Mouse (Mus musculus): Measurements from ENCODE around the gene Pdzd3. TPM values are rescaled to one million over a fixed set of nuclear protein-coding genes. Genes with fewer than 3 reads are reported as not detected.

Pdzd3 gene
- polyA plus RNA-seq, 1 experiment from 2014 or later = 0.13 TPM

DNA sequence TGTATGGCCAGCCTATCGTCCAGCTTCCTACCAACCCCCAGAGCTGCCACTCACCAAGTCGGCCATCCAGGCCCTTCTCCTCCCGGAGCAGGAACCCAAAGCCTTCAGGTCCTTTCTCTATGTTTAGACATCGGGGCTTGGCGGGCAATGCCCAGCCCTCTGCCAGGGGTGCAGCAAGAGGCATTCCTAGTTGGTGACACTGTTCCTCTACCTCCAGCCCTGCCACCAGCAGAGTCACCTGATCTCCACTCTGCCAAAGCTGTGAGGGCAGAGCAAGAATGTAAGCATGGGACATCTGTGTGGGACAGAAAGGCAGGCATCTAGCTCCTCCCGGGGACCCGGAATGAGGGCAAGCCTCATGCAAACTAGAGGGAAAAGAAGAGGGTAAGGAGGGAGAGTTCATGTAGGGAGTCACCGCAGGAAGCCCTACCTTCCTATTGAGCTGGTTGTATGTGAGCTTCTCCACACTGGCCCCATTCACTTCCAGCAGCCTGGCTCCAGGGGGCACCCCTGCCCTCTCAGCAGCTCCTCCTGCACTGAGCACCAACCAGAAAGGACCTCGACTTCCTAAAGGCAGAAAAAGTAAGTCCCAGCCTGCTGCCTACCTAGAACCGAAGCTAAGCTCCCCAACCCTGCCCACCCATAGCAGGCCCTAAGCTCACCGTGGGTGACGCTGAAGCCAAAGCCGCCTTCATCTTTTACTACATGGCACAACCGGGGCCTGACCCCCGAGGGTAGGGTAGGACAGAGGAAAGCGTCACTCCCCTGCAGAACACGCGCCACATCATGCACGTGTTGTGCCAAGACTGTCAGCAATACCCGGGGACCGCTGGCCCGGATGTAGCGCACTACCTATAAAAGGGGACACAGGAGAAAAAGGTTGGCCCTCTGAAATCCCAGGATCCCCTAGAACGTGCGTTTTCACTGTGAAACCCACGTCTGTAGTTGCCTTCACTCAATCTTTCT, 1.8 kb downstream of the Pdzd3 start:
- 0 out of 2 replicates have a peak overlapping the region, but pooled peaks have one; percentile 11 for H3K4me2 ChIP-seq (replicated peaks; ENCODE audit: low read depth)
- WGBS = 44% methylated on average over 26 of the region's 26 CpGs
- H3K27ac ChIP-seq (replicated peaks) = no peak overlapping the region
- H3K4me1 ChIP-seq (replicated peaks; ENCODE audit: control insufficient read depth, insufficient read depth) = no peaks in the 10 kb centered on the region
- ATAC-seq (ENCODE audit: low FRiP score, low TSS enrichment) (peak; percentile 84), DNase-seq (ENCODE audit: low spot score) (peak; percentile 80)
- H3K9me3 ChIP-seq (ENCODE audit: control insufficient read depth, low read length) = no peaks in the 10 kb centered on the region
- no peaks in the 10 kb centered on the region for H3K27me3 ChIP-seq (ENCODE audit: control insufficient read depth, insufficient read depth, low read length)
- no peak overlapping the region for H3K4me3 ChIP-seq (ENCODE audit: low read depth, low read length)
- H3K36me3 ChIP-seq (ENCODE audit: control insufficient read depth, insufficient read depth, low read length) = no peaks in the 10 kb centered on the region
- H3K9ac ChIP-seq (ENCODE audit: low read length) = no peak overlapping the region
- TF ChIP-seq EP300 (optimal IDR thresholded peaks at IDR 0.05) = no peak
- peak; percentile 82 for TF ChIP-seq CTCF (IDR thresholded peaks at IDR 0.05; ENCODE audit: low read depth)

DNA sequence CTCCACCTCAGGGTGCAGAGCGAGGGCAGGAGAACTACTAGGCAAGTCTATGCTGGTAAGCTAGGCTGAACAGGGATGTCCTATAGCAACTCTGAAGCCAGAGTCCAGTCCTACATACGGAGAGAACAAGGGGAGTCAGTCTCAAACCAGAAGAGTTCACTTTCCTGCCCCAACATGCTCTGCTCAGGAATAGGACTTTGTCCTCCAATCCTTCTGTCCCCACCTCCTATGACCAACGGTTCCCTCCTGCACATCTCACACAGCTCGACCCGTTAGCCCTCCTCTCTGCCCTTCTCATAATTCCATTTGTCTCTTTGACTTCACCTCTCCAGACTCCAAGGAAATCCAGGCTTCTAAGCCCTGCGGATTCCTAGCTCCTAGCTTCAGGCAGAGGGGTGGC, 3.4 kb downstream of the Pdzd3 start:
- 66% methylated on average over 6 of the region's 6 CpGs for WGBS
- Histone ChIP-seq H3K4me1 (replicated peaks; ENCODE audit: control insufficient read depth, insufficient read depth) (no peaks in the 10 kb centered on the region), H3K4me3 (ENCODE audit: low read depth, low read length) (no peak overlapping the region), H3K27ac (replicated peaks) (no peak overlapping the region), H3K27me3 (ENCODE audit: control insufficient read depth, insufficient read depth, low read length) (no peaks in the 10 kb centered on the region), H3K9me3 (ENCODE audit: control insufficient read depth, low read length) (no peaks in the 10 kb centered on the region), H3K4me2 (replicated peaks; ENCODE audit: low read depth) (no peak overlapping the region), H3K9ac (ENCODE audit: low read length) (no peak overlapping the region), H3K36me3 (ENCODE audit: control insufficient read depth, insufficient read depth, low read length) (no peaks in the 10 kb centered on the region)
- ATAC-seq (ENCODE audit: low FRiP score, low TSS enrichment) (no peak), DNase-seq (ENCODE audit: low spot score) (no peak)
- TF ChIP-seq EP300 (optimal IDR thresholded peaks at IDR 0.05) = no peak
- no peak for TF ChIP-seq CTCF (IDR thresholded peaks at IDR 0.05; ENCODE audit: low read depth)

DNA sequence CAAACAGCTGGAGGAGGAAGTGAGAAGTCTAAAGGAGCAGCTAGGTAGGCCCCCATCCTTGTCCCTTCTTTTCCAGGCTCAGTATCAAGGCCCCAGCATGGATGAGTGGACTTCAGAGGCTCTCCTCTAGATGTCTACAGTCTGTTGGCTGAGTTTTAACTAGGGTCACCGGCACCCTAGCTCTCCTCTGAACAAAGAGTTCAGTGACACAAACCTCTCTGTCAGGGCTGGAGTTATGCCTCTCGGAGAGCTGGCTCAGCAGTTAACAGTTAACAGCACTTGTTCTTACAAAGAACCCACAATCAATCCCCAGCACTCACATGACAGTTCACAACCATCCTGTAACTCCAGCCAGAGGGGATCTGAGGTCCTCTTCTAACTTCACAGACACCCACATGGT, 7.7 kb downstream of the Pdzd3 start:
- no peak overlapping the region for H3K4me3 ChIP-seq (ENCODE audit: low read depth, low read length)
- no peak for TF ChIP-seq CTCF (IDR thresholded peaks at IDR 0.05; ENCODE audit: low read depth)
- TF ChIP-seq EP300 (optimal IDR thresholded peaks at IDR 0.05) = no peak
- DNase-seq (ENCODE audit: low spot score) (no peak), ATAC-seq (ENCODE audit: low FRiP score, low TSS enrichment) (no peak)
- H3K27me3 ChIP-seq (ENCODE audit: control insufficient read depth, insufficient read depth, low read length) = no peaks in the 10 kb centered on the region
- H3K9me3 ChIP-seq (ENCODE audit: control insufficient read depth, low read length) = no peaks in the 10 kb centered on the region
- H3K36me3 ChIP-seq (ENCODE audit: control insufficient read depth, insufficient read depth, low read length) = no peaks in the 10 kb centered on the region
- no peaks in the 10 kb centered on the region for H3K4me1 ChIP-seq (replicated peaks; ENCODE audit: control insufficient read depth, insufficient read depth)
- WGBS = 52% methylated on average over 2 of the region's 2 CpGs
- no peak overlapping the region for H3K9ac ChIP-seq (ENCODE audit: low read length)
- no peak overlapping the region for H3K27ac ChIP-seq (replicated peaks)
- no peak overlapping the region for H3K4me2 ChIP-seq (replicated peaks; ENCODE audit: low read depth)

DNA sequence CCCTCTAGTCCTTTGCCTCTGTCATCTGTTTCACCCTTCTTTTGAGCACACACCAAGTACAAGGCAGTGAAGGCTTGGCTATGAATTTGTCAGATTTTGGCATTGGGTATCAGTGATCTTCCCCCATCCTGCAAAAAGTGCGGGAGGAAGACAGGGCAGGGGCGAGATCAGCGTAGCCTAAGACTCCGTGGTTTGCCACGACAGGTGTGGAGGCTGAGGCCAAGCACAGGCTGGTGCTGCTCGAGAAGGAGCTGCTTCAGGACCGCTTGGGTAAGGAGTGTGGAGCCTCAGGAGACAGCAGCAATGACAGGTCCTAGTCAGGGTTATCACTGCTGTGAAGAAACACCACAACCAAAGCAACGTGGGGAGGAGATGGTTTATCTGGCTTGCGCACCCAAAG, 9.9 kb downstream of the Pdzd3 start:
- Histone ChIP-seq H3K27ac (replicated peaks) (no peak overlapping the region), H3K27me3 (ENCODE audit: control insufficient read depth, insufficient read depth, low read length) (no peaks in the 10 kb centered on the region)

DNA sequence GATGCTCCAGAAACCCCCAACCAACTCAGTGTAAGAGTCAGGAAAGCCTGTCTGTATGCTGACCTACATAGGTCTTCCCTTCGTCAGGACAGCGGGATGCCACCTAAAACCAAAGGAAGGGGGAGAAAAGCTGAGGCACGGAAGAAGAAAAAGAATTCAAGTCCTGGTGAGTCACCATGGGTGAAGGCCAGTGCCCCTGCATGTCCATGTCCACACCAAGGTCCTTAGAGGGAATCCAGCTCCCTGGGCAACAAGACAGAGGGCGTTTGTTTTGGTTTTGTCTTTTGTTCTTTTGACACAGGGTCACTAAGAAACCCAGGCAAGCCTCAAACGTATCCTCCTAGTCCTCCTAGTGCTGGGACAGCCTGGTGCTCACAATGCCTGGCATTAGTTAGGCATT, 10.4 kb downstream of the Pdzd3 start:
- Histone ChIP-seq H3K9me3 (ENCODE audit: control insufficient read depth, low read length) (no peaks in the 10 kb centered on the region), H3K9ac (ENCODE audit: low read length) (no peak overlapping the region), H3K4me2 (replicated peaks; ENCODE audit: low read depth) (no peak overlapping the region), H3K4me1 (replicated peaks; ENCODE audit: control insufficient read depth, insufficient read depth) (no peaks in the 10 kb centered on the region), H3K27ac (replicated peaks) (no peak overlapping the region), H3K27me3 (ENCODE audit: control insufficient read depth, insufficient read depth, low read length) (no peaks in the 10 kb centered on the region), H3K4me3 (ENCODE audit: low read depth, low read length) (no peak overlapping the region), H3K36me3 (ENCODE audit: control insufficient read depth, insufficient read depth, low read length) (no peaks in the 10 kb centered on the region)
- ATAC-seq (ENCODE audit: low FRiP score, low TSS enrichment) (no peak), DNase-seq (ENCODE audit: low spot score) (no peak)
- no peak for TF ChIP-seq CTCF (IDR thresholded peaks at IDR 0.05; ENCODE audit: low read depth)
- TF ChIP-seq EP300 (optimal IDR thresholded peaks at IDR 0.05) = no peak
- 53% methylated on average over 5 of the region's 5 CpGs for WGBS

More for the DNA sequence above, 9.9 kb downstream of the Pdzd3 start:
- TF ChIP-seq EP300 (optimal IDR thresholded peaks at IDR 0.05) (no peak), CTCF (IDR thresholded peaks at IDR 0.05; ENCODE audit: low read depth) (no peak)
- ATAC-seq (ENCODE audit: low FRiP score, low TSS enrichment) = no peak
- Histone ChIP-seq H3K4me2 (replicated peaks; ENCODE audit: low read depth) (no peak overlapping the region), H3K9ac (ENCODE audit: low read length) (no peak overlapping the region), H3K4me3 (ENCODE audit: low read depth, low read length) (no peak overlapping the region), H3K4me1 (replicated peaks; ENCODE audit: control insufficient read depth, insufficient read depth) (no peaks in the 10 kb centered on the region), H3K36me3 (ENCODE audit: control insufficient read depth, insufficient read depth, low read length) (no peaks in the 10 kb centered on the region), H3K9me3 (ENCODE audit: control insufficient read depth, low read length) (no peaks in the 10 kb centered on the region)
- DNase-seq (ENCODE audit: low spot score) = no peak
- 61% methylated on average over 9 of the region's 9 CpGs for WGBS

DNA sequence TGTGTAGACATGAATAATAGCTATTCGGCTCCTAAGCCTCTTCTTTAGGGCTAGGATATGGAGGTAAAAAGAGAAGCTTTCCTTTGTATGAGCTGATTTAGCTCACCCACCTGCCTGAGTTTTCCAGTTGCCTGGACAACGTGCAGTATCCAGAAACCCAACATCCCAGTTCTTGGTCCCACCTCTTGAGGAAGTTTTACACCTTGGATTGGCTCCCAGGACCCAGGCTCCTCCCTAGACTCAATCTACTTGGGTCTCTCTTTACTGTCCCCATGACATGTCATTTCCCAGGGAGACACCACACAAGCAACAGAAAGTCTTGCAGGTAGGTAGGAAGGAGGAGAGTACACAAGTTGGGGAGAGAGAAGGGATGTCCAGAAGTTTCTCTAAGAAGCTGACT, 10.9 kb downstream of the Pdzd3 start, which contains the start of gene Ccdc153:
Ccdc153 (plus strand) TSS at position 278 of the 400 bp plus-strand sequence.
- no peaks in the 10 kb centered on the region for H3K4me1 ChIP-seq (replicated peaks; ENCODE audit: control insufficient read depth, insufficient read depth)
- no peak for TF ChIP-seq EP300 (optimal IDR thresholded peaks at IDR 0.05)
- TF ChIP-seq CTCF (IDR thresholded peaks at IDR 0.05; ENCODE audit: low read depth) = no peak
- no peaks in the 10 kb centered on the region for H3K36me3 ChIP-seq (ENCODE audit: control insufficient read depth, insufficient read depth, low read length)
- no peak within 1 kb of the TSS for H3K9ac ChIP-seq (ENCODE audit: low read length)
- no peak within 1 kb of the TSS for H3K27ac ChIP-seq (replicated peaks)
- no peaks in the 10 kb centered on the region for H3K9me3 ChIP-seq (ENCODE audit: control insufficient read depth, low read length)
- DNase-seq (ENCODE audit: low spot score) (no peak), ATAC-seq (ENCODE audit: low FRiP score, low TSS enrichment) (no peak)
- H3K27me3 ChIP-seq (ENCODE audit: control insufficient read depth, insufficient read depth, low read length) = no peaks in the 10 kb centered on the region
- no peak within 1 kb of the TSS for H3K4me2 ChIP-seq (replicated peaks; ENCODE audit: low read depth)
- WGBS = 40% methylated on average over 2 of the region's 2 CpGs
- no peak within 1 kb of the TSS for H3K4me3 ChIP-seq (ENCODE audit: low read depth, low read length)
